Mouse (Mus musculus) stomach, postnatal 0 days (tissue): ENCODE results near the gene Cobll1.

Experiments
- CTCF ChIP-seq: IDR thresholded peaks from 2 replicates; pipeline ENCODE4 v1.5.1; 2016; ENCODE audit warnings: antibody characterized with exemption, low read depth, mild to moderate bottlenecking, moderate library complexity
- EP300 ChIP-seq: optimal IDR thresholded peaks from 2 replicates; pipeline ENCODE3; 2016; ENCODE audit warnings: antibody characterized with exemption

GRCm38 (mm10) chr2:65139606-65140329, 99.4 kb downstream of the Cobll1 start:
- no peak for TF ChIP-seq CTCF
- no peak for TF ChIP-seq EP300
